Mouse (Mus musculus) cerebellum, postnatal 14 days (tissue): ENCODE data around the gene Colgalt2.

Experiments used
- DNase-seq, 2 experiments: peaks; one replicate each; pipeline ENCODE4 v3.0.0; 2021; ENCODE audit warnings: mixed read lengths in 2 of 2

The Colgalt2 gene

DNA sequence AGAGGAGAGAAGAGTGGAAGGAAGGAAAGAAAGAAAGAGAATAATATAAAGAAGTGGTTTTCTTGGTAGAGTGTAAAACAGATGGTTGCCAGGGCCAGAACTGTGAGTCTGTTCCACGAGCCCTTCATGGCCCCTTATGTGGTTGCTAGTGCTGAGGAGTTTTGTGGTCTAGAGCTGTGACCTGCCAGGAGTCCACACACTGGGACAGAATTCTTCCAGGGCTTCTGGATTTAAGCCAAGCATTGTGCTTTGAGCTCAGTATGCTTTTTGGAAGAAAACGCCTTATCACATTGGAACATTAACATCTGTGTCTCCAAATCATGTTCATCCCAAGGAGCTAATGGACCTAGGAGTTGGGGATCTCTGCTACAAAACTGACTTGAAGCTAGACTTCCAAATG lies 97.2 kb downstream of the Colgalt2 start:
- no peak for DNase-seq

DNA sequence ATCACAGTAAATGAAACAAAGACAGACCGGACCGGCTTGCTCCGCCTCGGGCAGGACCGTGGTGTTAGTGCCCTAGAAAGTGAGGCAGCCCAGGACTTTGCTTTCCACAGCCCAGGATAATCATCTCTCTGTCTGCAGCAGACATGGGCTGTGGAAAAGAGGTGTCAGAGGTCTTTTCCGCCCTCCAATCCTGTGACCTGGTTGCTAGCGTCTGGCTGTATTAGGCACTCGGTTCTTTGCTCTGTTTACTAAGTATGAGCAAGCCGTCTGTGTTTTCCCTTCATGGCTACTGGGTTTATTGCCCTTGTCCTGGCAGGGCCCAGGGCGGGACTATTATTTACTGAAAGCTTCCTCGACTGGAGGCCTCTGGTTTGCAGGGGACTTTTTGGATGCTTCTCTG lies 98.0 kb downstream of the Colgalt2 start:
- no peak for DNase-seq

- no peak for DNase-seq
Measured at GRCm38 (mm10) chr1:152499802-152500201, 100.2 kb downstream of the Colgalt2 start.

GRCm38 (mm10) chr1:152506175-152506574 lies 106.5 kb downstream of the Colgalt2 start:
- DNase-seq = no peak

DNA sequence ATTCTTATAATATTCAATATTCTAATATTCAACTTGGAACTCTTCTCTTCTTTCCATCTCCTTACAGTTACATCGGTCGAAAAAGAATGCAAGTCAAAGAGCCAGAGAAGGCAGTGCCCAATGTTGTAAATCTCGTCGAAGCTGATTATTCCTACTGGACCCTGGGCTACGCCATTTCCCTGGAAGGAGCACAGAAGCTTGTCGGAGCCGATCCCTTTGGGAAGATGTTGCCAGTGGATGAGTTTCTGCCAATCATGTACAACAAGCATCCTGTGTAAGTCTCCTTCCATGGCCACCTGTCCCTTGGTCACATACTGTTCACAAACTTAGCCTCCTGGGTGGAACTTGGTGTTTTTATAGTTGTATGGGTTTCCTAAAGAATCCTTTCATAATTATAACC lies 107.1 kb downstream of the Colgalt2 start:
- DNase-seq = no peak

DNA sequence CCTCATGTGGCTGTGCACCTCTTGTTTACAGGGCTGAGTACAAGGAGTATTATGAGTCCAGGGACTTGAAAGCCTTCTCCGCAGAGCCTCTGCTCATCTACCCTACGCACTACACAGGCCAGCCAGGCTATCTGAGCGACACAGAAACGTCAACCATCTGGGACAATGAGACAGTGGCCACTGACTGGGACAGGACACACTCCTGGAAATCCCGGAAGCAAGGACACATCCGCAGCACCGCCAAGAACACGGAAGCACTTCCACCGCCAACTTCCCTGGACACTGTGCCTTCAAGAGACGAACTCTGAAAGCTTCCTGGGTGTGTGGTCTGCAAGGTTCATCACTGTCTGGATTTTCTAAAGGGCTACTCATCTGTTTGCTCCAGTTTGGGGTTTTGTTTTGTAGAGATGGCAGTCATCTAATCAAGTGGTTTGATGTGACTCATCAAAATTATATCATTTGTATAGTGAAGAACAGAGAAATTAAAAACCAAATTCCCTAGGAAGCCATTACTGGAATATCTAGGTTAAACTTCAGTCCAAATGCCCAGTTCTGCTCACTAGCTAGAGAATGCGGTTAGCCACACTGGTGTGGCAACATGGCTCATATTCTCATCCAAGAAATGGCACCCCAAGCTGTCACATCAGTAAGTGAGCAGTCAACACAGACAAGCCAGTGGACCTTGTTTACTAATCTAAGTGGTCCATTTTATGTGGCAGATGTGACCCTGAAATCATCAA lies 109.0 kb downstream of the Colgalt2 start:
- DNase-seq = no peak

DNA sequence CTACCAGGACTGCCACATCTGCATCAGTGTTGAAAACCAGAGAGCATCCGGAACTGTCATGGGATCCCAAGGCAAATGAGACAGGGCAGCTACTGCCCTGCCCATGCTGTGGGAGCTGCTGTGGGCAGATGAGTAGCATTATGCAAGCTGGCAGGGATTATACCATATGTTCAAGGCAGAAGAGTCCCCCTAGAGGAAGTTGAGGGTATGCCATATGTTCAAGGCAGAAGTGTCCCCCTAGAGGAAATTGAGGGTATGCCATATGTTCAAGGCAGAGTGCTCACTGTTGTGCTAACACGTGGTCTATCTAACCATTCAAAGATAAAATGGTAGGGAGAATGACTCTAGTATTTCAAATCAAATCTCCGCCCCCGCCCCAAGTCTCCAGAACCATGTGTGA lies 111.6 kb downstream of the Colgalt2 start:
- peak in 1 of 2 experiments; percentile 12 for DNase-seq

GRCm38 (mm10) chr1:152514256-152514655 lies 114.6 kb downstream of the Colgalt2 start:
- no peak for DNase-seq

DNA sequence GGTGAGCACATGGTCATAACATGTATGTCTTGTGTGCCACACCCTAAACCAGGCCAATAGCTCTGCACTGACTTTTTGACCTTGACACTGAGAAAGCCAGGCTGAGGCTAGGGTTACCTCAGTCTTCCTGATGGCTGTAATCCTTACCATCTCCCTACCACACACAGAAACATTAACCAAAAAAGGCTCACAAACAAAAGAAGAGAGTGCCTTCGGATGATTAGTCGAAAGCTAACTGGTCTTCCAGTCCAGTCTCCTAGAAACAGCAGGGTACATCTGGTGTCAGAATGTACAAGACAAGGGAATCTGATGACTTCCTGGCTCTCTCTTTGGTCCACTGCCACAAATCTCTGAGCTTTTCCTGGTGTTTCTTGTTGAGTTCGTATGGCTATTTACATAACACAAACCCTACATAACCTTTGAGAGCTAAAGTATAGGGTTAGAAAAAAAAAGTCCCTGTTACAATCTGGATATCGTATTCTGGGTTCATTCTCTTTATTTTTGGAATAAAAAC lies 117.5 kb downstream of the Colgalt2 start:
- no peak for DNase-seq

DNA sequence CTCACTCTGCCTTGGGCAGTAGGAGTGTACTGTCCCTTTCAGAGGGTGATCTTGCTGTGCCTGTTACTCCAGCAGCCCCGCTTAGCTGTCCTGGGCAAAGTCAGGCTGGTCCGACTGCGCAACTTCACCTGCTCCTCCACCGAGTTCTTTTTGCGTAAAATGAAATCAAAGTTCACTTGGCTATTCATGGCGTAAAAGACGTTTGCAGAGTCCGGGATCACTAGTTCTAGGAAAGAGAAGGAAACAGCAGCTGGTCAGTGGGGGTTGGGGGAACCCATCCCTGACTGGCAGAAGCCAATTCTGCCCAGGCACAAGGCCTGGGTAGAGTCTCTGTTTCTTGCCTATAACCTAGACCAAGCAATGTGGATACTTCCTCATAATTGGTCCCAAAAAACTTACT lies 119.3 kb downstream of the Colgalt2 start:
- no peak for DNase-seq

DNA sequence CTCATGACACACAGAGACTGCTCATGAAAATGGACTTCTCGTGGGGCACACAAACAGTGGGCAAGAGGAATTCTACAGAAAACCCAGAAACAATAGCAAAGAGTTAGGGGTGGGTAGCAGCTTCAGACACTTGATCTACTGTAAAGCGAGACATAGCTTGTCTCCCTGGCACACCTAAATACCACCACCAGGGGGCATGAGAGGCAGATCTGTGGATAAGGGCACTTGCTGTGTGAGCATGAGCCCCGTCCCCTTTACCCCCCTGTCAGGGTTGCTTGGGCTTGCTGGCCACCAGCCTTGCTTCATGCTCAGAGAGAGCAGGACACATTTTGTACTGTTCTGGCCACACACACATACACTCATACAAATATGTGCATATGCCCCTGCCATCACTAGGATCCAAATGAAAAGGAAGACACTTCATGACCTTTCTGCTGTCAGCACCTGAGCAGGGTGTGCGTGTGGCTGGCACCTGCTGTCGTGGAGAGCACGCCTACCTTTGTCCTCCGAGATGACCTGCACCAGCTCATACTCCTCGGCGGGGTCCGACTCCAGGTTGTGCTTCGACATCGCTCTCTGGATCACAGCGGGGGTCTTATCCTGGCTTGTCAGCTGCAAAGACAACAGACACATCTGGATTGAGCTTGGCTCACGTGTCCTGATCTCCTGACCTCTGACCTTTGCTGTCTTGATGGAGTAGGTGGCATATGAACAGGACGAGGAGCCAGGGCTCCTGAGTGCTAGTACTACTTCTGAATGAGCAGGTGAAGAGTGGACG lies 121.4 kb downstream of the Colgalt2 start:
- DNase-seq = peak; percentile 51 to 75

DNA sequence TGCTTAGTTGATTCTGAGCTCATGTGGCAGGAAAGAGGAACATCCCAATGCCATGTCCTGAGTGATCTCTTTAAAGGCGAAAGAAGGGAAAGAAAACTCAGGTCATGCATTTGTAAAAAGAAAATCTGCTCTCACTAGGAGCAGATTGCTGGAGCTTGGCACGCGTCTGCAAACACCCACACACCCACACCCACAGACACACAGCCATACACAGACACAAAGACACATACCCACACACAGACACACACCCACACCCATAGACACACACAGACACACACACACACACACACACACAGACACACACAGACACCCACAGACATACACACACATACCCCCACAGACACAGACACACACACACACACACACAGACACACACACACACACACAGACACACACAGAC lies 122.6 kb downstream of the Colgalt2 start:
- no peak for DNase-seq

DNA sequence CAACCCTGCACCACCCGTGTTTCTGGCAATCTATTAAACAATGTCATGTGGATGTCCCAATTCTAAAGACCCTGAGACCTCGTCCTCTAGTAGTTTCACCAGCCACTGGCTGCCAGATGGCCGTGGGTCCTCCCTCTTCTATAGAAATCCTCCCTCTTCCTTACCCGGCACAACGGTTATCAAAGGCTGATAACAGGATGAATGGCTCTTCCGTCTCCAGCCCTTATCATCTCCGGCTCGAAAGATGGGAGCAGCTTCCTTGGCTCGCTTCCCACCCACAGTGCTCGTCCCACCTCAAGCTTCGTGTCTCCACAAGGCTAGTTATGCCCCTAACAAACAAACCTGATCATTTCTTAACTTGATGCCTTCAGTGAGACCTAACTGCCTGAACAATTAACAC lies 123.7 kb downstream of the Colgalt2 start:
- no peak for DNase-seq

DNA sequence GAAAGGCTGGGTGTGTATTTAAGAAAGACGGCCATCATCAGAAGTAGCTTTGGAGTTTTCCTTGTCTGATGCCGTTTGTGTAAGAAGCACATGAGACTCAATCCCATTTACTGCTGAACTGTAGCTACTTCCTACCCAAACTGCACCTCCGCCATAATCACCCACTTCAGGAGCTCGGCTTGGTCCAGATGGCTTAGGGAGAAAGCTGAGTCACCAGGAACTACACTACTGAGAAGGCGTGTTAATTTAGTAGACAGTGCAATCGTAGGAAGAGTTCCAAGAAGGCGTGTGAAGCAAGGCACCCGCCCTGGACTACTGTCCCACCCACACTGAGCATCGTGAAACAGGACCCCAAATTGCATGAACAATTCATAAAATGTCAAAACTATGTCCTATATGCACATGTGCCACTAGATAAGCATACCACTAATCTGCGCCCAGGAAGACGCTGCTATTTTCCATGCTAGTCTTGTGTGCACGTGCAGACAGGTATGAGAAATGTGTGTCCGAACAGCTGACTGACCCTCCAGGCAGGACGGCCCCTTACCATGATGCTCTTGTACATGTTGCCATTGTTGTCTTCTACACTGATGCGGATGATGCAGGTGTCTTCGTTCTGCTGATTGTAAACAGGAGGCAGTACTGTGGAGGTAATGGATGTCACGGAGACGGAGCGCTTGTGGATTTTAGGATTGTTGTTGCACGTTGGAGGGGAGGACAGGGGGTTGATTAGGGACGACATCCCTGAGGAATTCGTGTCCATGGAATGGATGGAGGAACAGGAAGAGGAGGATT lies 124.7 kb downstream of the Colgalt2 start:
- DNase-seq = no peak

DNA sequence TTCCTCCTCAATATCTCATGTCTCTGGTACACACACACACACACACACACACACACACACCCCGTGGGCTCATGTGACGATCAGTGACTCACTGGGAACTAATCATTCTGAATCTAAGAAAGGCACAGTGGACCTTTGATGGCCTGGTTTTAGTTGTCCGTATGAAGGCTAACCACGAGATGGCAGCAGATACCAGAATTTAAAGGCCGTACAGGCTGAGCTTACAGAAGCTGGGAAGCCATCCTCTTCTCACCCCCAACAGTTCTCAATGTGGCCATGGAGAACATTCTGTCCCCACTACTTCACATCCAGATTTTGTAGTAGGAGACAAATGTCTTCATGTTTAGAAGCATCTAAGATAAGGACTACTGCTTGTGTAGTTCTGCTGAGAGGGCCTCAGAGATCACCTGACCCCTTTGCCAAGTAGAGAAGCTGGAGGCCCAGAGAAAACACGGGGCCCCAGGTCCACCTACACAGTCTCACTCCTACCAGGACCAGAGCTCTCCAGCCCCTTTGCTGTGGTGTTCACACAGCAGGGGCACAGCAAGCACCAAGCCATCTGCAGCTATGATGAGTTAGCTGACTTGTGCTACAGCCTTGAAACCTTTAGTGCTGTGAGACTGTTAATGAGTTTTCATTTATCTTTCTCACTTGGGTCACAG lies 125.5 kb downstream of the Colgalt2 start:
- DNase-seq = peak; percentile 83 to 85

GRCm38 (mm10) chr1:152526154-152526553 lies 126.5 kb downstream of the Colgalt2 start:
- no peak for DNase-seq

DNA sequence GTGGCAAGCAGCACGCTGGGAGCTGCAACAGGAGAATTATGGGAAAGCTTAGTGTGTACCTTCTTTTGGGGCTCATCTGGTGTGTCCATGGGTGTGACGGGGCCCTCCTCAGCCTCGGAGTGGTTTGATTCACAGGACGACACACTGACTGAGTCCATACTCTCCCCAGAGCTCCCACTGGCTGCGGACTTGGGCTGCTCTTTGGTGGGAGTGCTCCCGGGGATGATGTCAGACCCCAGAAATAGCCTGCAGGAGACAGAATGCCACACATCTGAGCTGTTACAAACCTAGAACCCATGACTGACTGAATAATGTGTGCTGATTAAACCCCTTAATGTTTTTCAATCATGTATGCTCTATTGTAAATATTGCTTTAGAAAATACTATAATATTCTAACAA lies 128.6 kb downstream of the Colgalt2 start:
- no peak for DNase-seq

- DNase-seq = no peak
Measured at GRCm38 (mm10) chr1:152528778-152529177, 129.1 kb downstream of the Colgalt2 start.

DNA sequence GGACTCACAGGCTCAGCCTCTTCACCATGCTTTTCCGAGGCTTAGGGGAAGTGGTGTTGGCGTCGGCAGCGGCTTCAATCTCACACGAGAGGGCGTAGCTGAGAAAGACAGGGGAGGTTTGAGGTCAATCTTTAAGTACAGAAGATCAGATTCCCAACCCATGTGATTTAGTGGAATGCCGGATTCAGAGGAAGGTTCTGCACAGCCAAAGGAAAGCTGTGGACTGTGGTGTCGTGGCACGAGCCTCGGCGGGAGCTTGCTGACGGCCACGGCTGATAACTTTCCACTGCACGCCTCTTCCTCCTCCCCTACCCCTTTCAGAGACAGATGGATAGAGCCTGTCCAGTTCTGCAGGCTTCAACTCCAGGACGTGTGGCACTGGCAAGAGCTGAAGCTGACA lies 131.9 kb downstream of the Colgalt2 start:
- DNase-seq = no peak

GRCm38 (mm10) chr1:152534531-152534930 lies 134.9 kb downstream of the Colgalt2 start:
- no peak for DNase-seq

- DNase-seq = no peak
Measured at GRCm38 (mm10) chr1:152536416-152537018, 136.9 kb downstream of the Colgalt2 start.

GRCm38 (mm10) chr1:152537186-152537585 lies 137.6 kb downstream of the Colgalt2 start:
- no peak for DNase-seq
